In genomic region chr3:152271876-152272275, GRCm38 (mm10) we compare ENCODE assay signal across 17 mouse cellular contexts. TPM values are rescaled to one million over a fixed set of nuclear protein-coding genes. Genes with fewer than 3 reads are reported as not detected.
"Had no signal": no experiment of that assay in that cellular context is flagged by ENCODE, and none has a peak within 500 bp of the region (broad histone marks: within the 10 kb centered on the region; RNA-seq: fewer than 3 reads in every experiment).

No protein-coding gene starts in this region.

- H3K4me1 ChIP-seq: midbrain, embryonic 13.5 days; midbrain, embryonic 15.5 days; neural tube, embryonic 12.5 days; stomach, embryonic 15.5 days had no signal

- H3K9ac ChIP-seq: lung, embryonic 15.5 days; midbrain, embryonic 13.5 days; midbrain, embryonic 15.5 days; neural tube, embryonic 12.5 days; stomach, embryonic 15.5 days had no signal

- DNase-seq: lung, adult 2 months; lung, postnatal 14 days; right cerebral cortex, postnatal 14 days; thymus, adult 2 months; thymus, postnatal 25 days; thymus, postnatal 4 days had no signal

- H3K4me3 ChIP-seq: lung, embryonic 15.5 days; megakaryocyte, embryonic 14.5 days; midbrain, embryonic 13.5 days; midbrain, embryonic 15.5 days; neural tube, embryonic 12.5 days; stomach, embryonic 15.5 days had no signal

- H3K9me3 ChIP-seq: lung, embryonic 15.5 days; megakaryocyte, embryonic 14.5 days; midbrain, embryonic 13.5 days; midbrain, embryonic 15.5 days; neural tube, embryonic 12.5 days; stomach, embryonic 15.5 days had no signal

- H3K27ac ChIP-seq: lung, embryonic 15.5 days; macrophage; midbrain, embryonic 13.5 days; midbrain, embryonic 15.5 days; neural tube, embryonic 12.5 days; stomach, embryonic 15.5 days; stomach, postnatal 0 days had no signal

- H3K4me2 ChIP-seq: lung, embryonic 15.5 days; midbrain, embryonic 11.5 days; midbrain, embryonic 13.5 days; midbrain, embryonic 15.5 days; neural tube, embryonic 12.5 days; stomach, embryonic 15.5 days had no signal

- H3K27me3 ChIP-seq: stomach, embryonic 15.5 days had no signal

- ATAC-seq: midbrain, embryonic 13.5 days; midbrain, embryonic 15.5 days had no signal

RNA-seq across cellular contexts. Expression of gene Nexn, which starts 5.7 kb away (rescaled TPM):
- total RNA-seq: megakaryocyte progenitor cell, adult 5-6 weeks; monocyte, adult 5-6 weeks had no signal
